8 mouse cellular contexts compared by ENCODE assay signal in genomic region chr3:96269511-96270474, GRCm38 (mm10). TPM values are rescaled to one million over a fixed set of nuclear protein-coding genes. Genes with fewer than 3 reads are reported as not detected.
DNase-seq lines count a peak whose midpoint lies in the region; ATAC-seq and TF ChIP-seq lines count a peak whose summit lies in the region.

Gene Hist2h2bb, plus strand, starts transcription at chr3:96269752.

- no peaks in the 10 kb centered on the region for H3K4me1 ChIP-seq in heart, embryonic 11.5 days (ENCODE audit: control insufficient read depth, insufficient read depth, low read length)
- H3K4me1 ChIP-seq in kidney, embryonic 16.5 days (ENCODE audit: insufficient read depth, low read length), result peaks cover 14% of the 10 kb centered on the region
- peaks cover 3% of the 10 kb centered on the region; the same call in 1 of the 2 replicates for H3K4me1 ChIP-seq in liver, adult 2 months (ENCODE audit: control insufficient read depth, insufficient read depth, low read length)

- H3K9me3 ChIP-seq in heart, embryonic 11.5 days (replicated peaks; ENCODE audit: control insufficient read depth, low read length), result no peaks in the 10 kb centered on the region
- no peaks in the 10 kb centered on the region for H3K9me3 ChIP-seq in kidney, embryonic 16.5 days (ENCODE audit: low read length)

- WGBS in heart, embryonic 11.5 days (ENCODE audit: insufficient replicate concordance), result under 1% methylated on average over 45 of the region's 45 CpGs
- under 1% methylated on average over 45 of the region's 45 CpGs for WGBS in kidney, embryonic 16.5 days
- WGBS in liver, adult 2 months, result under 1% methylated on average over 45 of the region's 45 CpGs

- H3K27ac ChIP-seq in heart, embryonic 11.5 days (ENCODE audit: low read depth, low read length), result peak within 1 kb of the TSS; percentile 97
- peak within 1 kb of the TSS; percentile 98 for H3K27ac ChIP-seq in kidney, embryonic 16.5 days (ENCODE audit: low read length)
- H3K27ac ChIP-seq in liver, adult 2 months (replicated peaks; ENCODE audit: insufficient read depth, low read depth, low read length), result peak within 1 kb of the TSS; percentile 84

- peak; percentile 96 for TF ChIP-seq POLR2A in liver, adult 2 months (IDR thresholded peaks at IDR 0.05; ENCODE audit: extremely low read depth, insufficient read depth, low read length)
- peak; percentile 89 for TF ChIP-seq POLR2A in myocyte (IDR thresholded peaks at IDR 0.05; ENCODE audit: insufficient read length, low read depth)

- no peak for TF ChIP-seq CTCF in liver, adult 2 months (IDR thresholded peaks at IDR 0.05; ENCODE audit: low read depth, low read length)

- no peaks in the 10 kb centered on the region for H3K36me3 ChIP-seq in heart, embryonic 11.5 days (ENCODE audit: control insufficient read depth, insufficient read depth, low read length)
- H3K36me3 ChIP-seq in kidney, embryonic 16.5 days (ENCODE audit: insufficient read depth, low read length), result no peaks in the 10 kb centered on the region
- H3K36me3 ChIP-seq in liver, adult 2 months (ENCODE audit: control insufficient read depth, insufficient read depth, low read length), result no peaks in the 10 kb centered on the region
- no peaks in the 10 kb centered on the region for H3K36me3 ChIP-seq in myocyte (ENCODE audit: control insufficient read depth, insufficient read depth)
- H3K36me3 ChIP-seq in splenic B cell, adult 2 months (ENCODE audit: control insufficient read depth, insufficient read depth, low read length, poor library complexity, severe bottlenecking), result no peaks in the 10 kb centered on the region

- peak; percentile 86 to 89 for DNase-seq in B cell, adult 2 months
- DNase-seq in brain, adult 2 months (ENCODE audit: low read depth, low spot score), result peak; percentile 100
- peak; percentile 97 for DNase-seq in liver, adult 2 months (ENCODE audit: extremely low read depth, low read depth, low spot score)
- peak; percentile 98 for DNase-seq in splenic B cell, adult 2 months (ENCODE audit: low read depth, low spot score)

- H3K9ac ChIP-seq in heart, embryonic 11.5 days (ENCODE audit: low read depth, low read length), result peak within 1 kb of the TSS; percentile 79
- H3K9ac ChIP-seq in kidney, embryonic 16.5 days (replicated peaks; ENCODE audit: low read length), result peak within 1 kb of the TSS; percentile 85
- peak within 1 kb of the TSS; percentile 64 for H3K9ac ChIP-seq in liver, adult 2 months (ENCODE audit: low read depth, low read length)

- no peaks in the 10 kb centered on the region for H3K79me2 ChIP-seq in liver, adult 2 months (ENCODE audit: control insufficient read depth, insufficient read depth, low read length)
- H3K79me2 ChIP-seq in myocyte (ENCODE audit: control insufficient read depth, insufficient read depth), result no peaks in the 10 kb centered on the region

- peak; percentile 88 for ATAC-seq in erythroblast, adult 5-6 weeks (replicated peaks; ENCODE audit: low FRiP score, poor library complexity, severe bottlenecking)
- ATAC-seq in heart, embryonic 11.5 days (replicated peaks; ENCODE audit: insufficient number of reproducible peaks, low FRiP score, low TSS enrichment), result peak; percentile 95
- ATAC-seq in kidney, embryonic 16.5 days (ENCODE audit: low FRiP score, low TSS enrichment), result peak; percentile 96

- peak within 1 kb of the TSS; percentile 46 for H3ac ChIP-seq in myocyte (ENCODE audit: control insufficient read depth, insufficient read length)

- peak within 1 kb of the TSS; percentile 39 for H3K4me3 ChIP-seq in heart, embryonic 11.5 days (ENCODE audit: low read depth, low read length)
- peak within 1 kb of the TSS; percentile 66 for H3K4me3 ChIP-seq in kidney, embryonic 16.5 days (ENCODE audit: low read length)
- peak within 1 kb of the TSS; percentile 64 for H3K4me3 ChIP-seq in liver, adult 2 months (ENCODE audit: insufficient read depth, low read depth, low read length)
- peak within 1 kb of the TSS; percentile 46 for H3K4me3 ChIP-seq in myocyte

- no peaks in the 10 kb centered on the region for H3K27me3 ChIP-seq in heart, embryonic 11.5 days (ENCODE audit: control insufficient read depth, insufficient read depth, low read length)
- H3K27me3 ChIP-seq in kidney, embryonic 16.5 days (ENCODE audit: insufficient read depth, low read length), result no peaks in the 10 kb centered on the region
- H3K27me3 ChIP-seq in liver, adult 2 months (ENCODE audit: control insufficient read depth, insufficient read depth, low read length), result no peaks in the 10 kb centered on the region
- H3K27me3 ChIP-seq in myocyte (ENCODE audit: control insufficient read depth, insufficient read depth, insufficient read length), result no peaks in the 10 kb centered on the region
- H3K27me3 ChIP-seq in splenic B cell, adult 2 months (ENCODE audit: control insufficient read depth, insufficient read depth, low read length, poor library complexity, severe bottlenecking), result no peaks in the 10 kb centered on the region

- H3K4me2 ChIP-seq in heart, embryonic 11.5 days, result peak within 1 kb of the TSS; percentile 77
- peak within 1 kb of the TSS; percentile 90 for H3K4me2 ChIP-seq in kidney, embryonic 16.5 days (replicated peaks; ENCODE audit: low read depth, low read length)
- H3K4me2 ChIP-seq in myocyte (ENCODE audit: low read depth), result peak within 1 kb of the TSS; percentile 82

TF ChIP-seq in myocyte, 11 proteins besides CTCF, POLR2A, EP300 and RAD21:
- TF ChIP-seq TCF3 (IDR thresholded peaks at IDR 0.05; ENCODE audit: insufficient read length, low read depth) (no peak), SRF (IDR thresholded peaks at IDR 0.05; ENCODE audit: control insufficient read depth, insufficient read length, low read depth) (no peak), CEBPB (IDR thresholded peaks at IDR 0.05; ENCODE audit: insufficient read depth, poor library complexity, severe bottlenecking) (0 out of 2 replicates have a peak, but pooled peaks have one; percentile 2), POLR2AphosphoS2 (IDR thresholded peaks at IDR 0.05; ENCODE audit: insufficient read length, low read depth) (peak; percentile 99), E2F4 (IDR thresholded peaks at IDR 0.05; ENCODE audit: insufficient read depth) (no peak), USF1 (IDR thresholded peaks at IDR 0.05; ENCODE audit: low read depth) (no peak)
TF ChIP-seq in myocyte: peak in this region for 2.

RNA-seq across cellular contexts. Expression of gene Hist2h2bb, which starts in this region (rescaled TPM):
- 715 and 759 TPM in 2 replicates for total RNA-seq in erythroblast, adult 5-6 weeks (2015; ENCODE audit: low replicate concordance)
- 2,995 and 4,039 TPM in 2 replicates for total RNA-seq in erythroblast, adult 5-6 weeks (2017; ENCODE audit: low replicate concordance)
- polyA plus RNA-seq in heart, embryonic 11.5 days (2014; fragmentation: Nextera tagmentation; extraction: Ambion mirVana), result 6.6 and 7.1 TPM in 2 replicates
- polyA plus RNA-seq in kidney, embryonic 16.5 days (2015; fragmentation: Nextera tagmentation; extraction: Ambion mirVana), result 14.8 TPM in 2 replicates
- 30.4 and 30.7 TPM in 2 replicates for total RNA-seq in liver, adult 2 months (2014; rRNA removed)
- polyA plus RNA-seq in liver, adult 2 months (2012; rRNA removed), result not detected in 2 replicates
- 3.7 TPM for polyA plus RNA-seq in myocyte (2012; fragmentation: generic; extraction: Trizol)

Comparison
In these comparisons a context has a peak if more than half of its experiments do, and no peak if none do; other contexts are left out.
1. Peak in every context shown above with its lines: DNase-seq, ATAC-seq, H3K4me3 ChIP-seq and H3K27ac ChIP-seq.
2. RNA of gene Hist2h2bb (total RNA-seq): 715 to 4,039 TPM in erythroblast, adult 5-6 weeks; 30.4 to 30.7 TPM in liver, adult 2 months; every median in the first group is over 10 times any median in the second.